14 mouse cellular contexts compared by ENCODE assay signal in genomic region chr11:35244526-35244925, GRCm38 (mm10).
DNase-seq lines count a peak whose midpoint lies in the region; ATAC-seq and TF ChIP-seq lines count a peak whose summit lies in the region.
"Had no signal": no experiment of that assay in that cellular context is flagged by ENCODE, and none has a peak within 500 bp of the region (broad histone marks: within the 10 kb centered on the region; RNA-seq: fewer than 3 reads in every experiment).

No protein-coding gene starts in this region.

- H3K27ac ChIP-seq in forebrain, postnatal 0 days (ENCODE audit: low read depth, low read length): no peak overlapping the region
- H3K27ac ChIP-seq: heart, embryonic 15.5 days; liver, embryonic 15.5 days; neural tube, embryonic 15.5 days had no signal

- no peak overlapping the region for H3K9ac ChIP-seq in forebrain, postnatal 0 days
- H3K9ac ChIP-seq: heart, embryonic 15.5 days; liver, embryonic 15.5 days; neural tube, embryonic 15.5 days had no signal

- intact Hi-C loops in left cerebral cortex, postnatal 4 days (cut with DNase I): no loop called here
- intact Hi-C loops in left cerebral cortex, postnatal 25 days (cut with DNase I): loop anchor here (5.0 kb wide), 1 partner anchor 122 kb away; the partner anchor contains the start of gene Slit3

- no peaks in the 10 kb centered on the region for H3K27me3 ChIP-seq in forebrain, postnatal 0 days (ENCODE audit: insufficient read depth, low read length)
- H3K27me3 ChIP-seq: heart, embryonic 15.5 days; liver, embryonic 15.5 days had no signal

- ATAC-seq in forebrain, postnatal 0 days: 0 out of 2 replicates have a peak, but pooled peaks have one; percentile 20
- ATAC-seq: intestine, embryonic 16.5 days; midbrain, embryonic 16.5 days had no signal

- H3K36me3 ChIP-seq in forebrain, postnatal 0 days (ENCODE audit: insufficient read depth): no peaks in the 10 kb centered on the region
- H3K36me3 ChIP-seq: heart, embryonic 15.5 days; liver, embryonic 15.5 days; neural tube, embryonic 15.5 days had no signal

- H3K9me3 ChIP-seq in forebrain, postnatal 0 days (ENCODE audit: low read length): no peaks in the 10 kb centered on the region
- H3K9me3 ChIP-seq: heart, embryonic 15.5 days; liver, embryonic 15.5 days; neural tube, embryonic 15.5 days had no signal

- DNase-seq in adrenal gland, postnatal 10 days: peak; percentile 52
- DNase-seq in adrenal gland, adult 2 months: no peak
- DNase-seq in left cerebral cortex, postnatal 4 days: peak; percentile 52
- no peak for DNase-seq in left cerebral cortex, postnatal 25 days (ENCODE audit: low spot score in 2 of 2)
- peak; percentile 45 for DNase-seq in cerebellum, adult 11 months
- DNase-seq in forebrain, postnatal 0 days: peak; percentile 43
- no peak for DNase-seq in T-cell, adult 2 months (ENCODE audit: low spot score)
- no peak for DNase-seq in adrenal gland, postnatal 25 days
- DNase-seq: embryo, embryonic 11 days had no signal

- no peak for TF ChIP-seq CTCF in forebrain, postnatal 0 days (IDR thresholded peaks at IDR 0.05; ENCODE audit: low read depth)

- no peak overlapping the region for H3K4me2 ChIP-seq in forebrain, postnatal 0 days (ENCODE audit: low read depth)
- H3K4me2 ChIP-seq: heart, embryonic 15.5 days; liver, embryonic 15.5 days; neural tube, embryonic 15.5 days had no signal

- H3K4me3 ChIP-seq in forebrain, postnatal 0 days (ENCODE audit: low read depth, low read length): no peak overlapping the region
- H3K4me3 ChIP-seq: heart, embryonic 15.5 days; liver, embryonic 15.5 days; neural tube, embryonic 15.5 days had no signal

- no peaks in the 10 kb centered on the region for H3K4me1 ChIP-seq in forebrain, postnatal 0 days (ENCODE audit: insufficient read depth)
- H3K4me1 ChIP-seq: heart, embryonic 15.5 days; liver, embryonic 15.5 days had no signal

- 56% methylated on average over 7 of the region's 7 CpGs for WGBS in forebrain, postnatal 0 days

Comparison
In these comparisons a context has a peak if more than half of its experiments do, and no peak if none do; other contexts are left out.
1. DNase-seq: peak in adrenal gland, postnatal 10 days (single experiment), left cerebral cortex, postnatal 4 days (single experiment), cerebellum, adult 11 months (single experiment) and forebrain, postnatal 0 days (single experiment); none in adrenal gland, adult 2 months (single experiment), left cerebral cortex, postnatal 25 days (0 of 2), T-cell, adult 2 months (single experiment) and adrenal gland, postnatal 25 days (single experiment).